Mouse (Mus musculus) myocyte (in vitro differentiated cells): ENCODE measurements around the gene Fga.

ENCODE experiments used
- CEBPB ChIP-seq: IDR thresholded peaks from 2 replicates; pipeline ENCODE4 v1.6.1; 2011; ENCODE audit warnings: mild to moderate bottlenecking, moderate library complexity; ENCODE audit not compliant: poor library complexity, insufficient read depth, severe bottlenecking
- POLR2A ChIP-seq: IDR thresholded peaks from one replicate; pipeline ENCODE4 v1.6.1; 2011; ENCODE audit warnings: low read depth, mild to moderate bottlenecking, control low read depth, moderate library complexity; ENCODE audit not compliant: insufficient read length
- SRF ChIP-seq: IDR thresholded peaks from one replicate; pipeline ENCODE4 v1.6.1; 2011; ENCODE audit warnings: low read depth; ENCODE audit not compliant: control insufficient read depth, insufficient read length
- USF1 ChIP-seq: IDR thresholded peaks from one replicate; pipeline ENCODE4 v1.6.1; 2011; ENCODE audit warnings: low read depth, mild to moderate bottlenecking, control low read depth, moderate library complexity

DNA sequence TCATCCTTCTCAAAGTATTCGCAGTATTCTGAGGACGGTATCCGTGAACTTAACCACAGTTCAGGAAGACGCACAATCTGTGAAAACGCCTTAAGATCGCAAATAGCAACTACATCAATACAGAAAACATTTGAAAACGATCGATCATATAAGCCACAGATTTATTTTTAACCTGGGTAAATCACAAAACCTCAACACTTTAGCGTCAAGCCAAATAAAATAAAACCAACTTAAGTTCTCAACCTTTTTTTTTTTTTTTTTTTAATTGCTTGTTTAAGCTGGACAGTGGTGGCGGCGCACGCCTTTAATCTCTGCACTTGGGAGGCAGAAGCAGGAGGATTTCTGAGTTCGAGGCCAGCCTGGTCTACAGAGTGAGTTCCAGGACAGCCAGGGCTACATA lies 28.9 kb downstream of the Fga start:
- TF ChIP-seq POLR2A (no peak), CEBPB (no peak), USF1 (no peak), SRF (no peak)
